Mouse (Mus musculus) liver, adult 2 months (tissue): ENCODE data around the gene Zfp182. TPM values are rescaled to one million over a fixed set of nuclear protein-coding genes. Genes with fewer than 3 reads are reported as not detected.
A peak's percentile ranks its signal among the peaks of the same experiment; 100 is the strongest.

Source experiments
- DNase-seq: peaks from one replicate; pipeline ENCODE4 v3.0.0-alpha.2; 2011; ENCODE audit warnings: low read depth, low spot score; ENCODE audit errors: extremely low read depth
- H3K27ac ChIP-seq: fragments of 200-500 bp; replicated peaks from 2 replicates; pipeline ENCODE4 v1.5.1; 2012; ENCODE audit warnings: low read depth, mild to moderate bottlenecking, control low read depth, inconsistent platforms, low read length; ENCODE audit not compliant: insufficient read depth
- H3K27me3 ChIP-seq: fragments of 200-500 bp; 2 replicates; pipeline ENCODE4 v1.6.1; 2012; ENCODE audit warnings: mild to moderate bottlenecking, moderate library complexity, low read length, inconsistent platforms; ENCODE audit not compliant: control insufficient read depth, insufficient read depth
- H3K36me3 ChIP-seq: fragments of 200-500 bp; 2 replicates; pipeline ENCODE4 v1.6.1; 2012; ENCODE audit warnings: low read length, inconsistent platforms; ENCODE audit not compliant: control insufficient read depth, insufficient read depth
- H3K4me1 ChIP-seq: fragments of 200-500 bp; 2 replicates; pipeline ENCODE4 v1.6.1; 2011; ENCODE audit warnings: low read length; ENCODE audit not compliant: control insufficient read depth, insufficient read depth
- H3K4me3 ChIP-seq: fragments of 200-500 bp; 2 replicates; pipeline ENCODE4 v1.5.1; 2011; ENCODE audit warnings: low read depth, mild to moderate bottlenecking, control low read depth, low read length, moderate library complexity; ENCODE audit not compliant: insufficient read depth
- H3K79me2 ChIP-seq: fragments of 200-500 bp; 2 replicates; pipeline ENCODE4 v1.6.1; 2012; ENCODE audit warnings: inconsistent platforms, mild to moderate bottlenecking, low read length, moderate library complexity; ENCODE audit not compliant: control insufficient read depth, insufficient read depth
- H3K9ac ChIP-seq: fragments of 200-500 bp; 2 replicates; pipeline ENCODE4 v1.6.1; 2012; ENCODE audit warnings: low read depth, mild to moderate bottlenecking, control low read depth, inconsistent platforms, low read length
- CTCF ChIP-seq: fragments of 200-500 bp; IDR thresholded peaks from 2 replicates; pipeline ENCODE4 v1.5.1; 2011; ENCODE audit warnings: low read depth, low read length, control low read depth
- POLR2A ChIP-seq: fragments of 200-500 bp; IDR thresholded peaks from 2 replicates; pipeline ENCODE4 v1.6.1; 2011; ENCODE audit warnings: low read length, control low read depth; ENCODE audit not compliant: insufficient read depth; ENCODE audit errors: extremely low read depth
- WGBS: fragments of 180-500 bp; shearing (Covaris S2); methylation state at CpG from one replicate; pipeline ENCODE4 v1.1.7; 2018; 5-methylcytosine and 5-hydroxymethylcytosine counted together
- polyA plus RNA-seq: library from polyadenylated mRNA; depleted of rRNA; stranded (reverse); fragments of >200 nt; gene quantifications from 2 replicates; pipeline ENCODE4 v1.2.3, GENCODE M21; 2012; rRNA removed
- total RNA-seq: library from RNA; depleted of rRNA; stranded (reverse); fragments of >200 nt; gene quantifications from 2 replicates; pipeline ENCODE4 v1.2.3, GENCODE M21; 2014; rRNA removed

The Zfp182 gene
- total RNA-seq (4.6 and 7.2 TPM in 2 replicates), polyA plus RNA-seq (0.25 and 0.32 TPM in 2 replicates)

- H3K4me3 ChIP-seq, result peak within 1 kb of the TSS; percentile 59
- 23% methylated on average over 25 of the region's 25 CpGs for WGBS
- H3K9ac ChIP-seq, result peak within 1 kb of the TSS; percentile 60
- no peak within 1 kb of the TSS for H3K27ac ChIP-seq
- peak; percentile 78 for DNase-seq
- no peak for TF ChIP-seq POLR2A
- H3K79me2 ChIP-seq, result no peaks in the 10 kb centered on the region
- H3K27me3 ChIP-seq, result no peaks in the 10 kb centered on the region
- H3K36me3 ChIP-seq, result no peaks in the 10 kb centered on the region
- no peaks in the 10 kb centered on the region for H3K4me1 ChIP-seq
These were observed at the start of gene Zfp182 for GRCm38 (mm10) chrX:21061866-21062543. Gene Zfp182, minus strand, starts transcription at chrX:21062316.

- peak overlapping the region; percentile 45; the same call in 1 of the 2 replicates for H3K4me3 ChIP-seq
These were observed 27.7 kb upstream of the Zfp182 start for GRCm38 (mm10) chrX:21089867-21090239.

GRCm38 (mm10) chrX:21088983-21089866 is 27.1 kb upstream of the Zfp182 start, which contains the start of gene Zfp300:
Gene Zfp300, minus strand, starts transcription at chrX:21089527.
- H3K4me3 ChIP-seq, result peak within 1 kb of the TSS; percentile 45

More at GRCm38 (mm10) chrX:21089867-21090239, 27.7 kb upstream of the Zfp182 start:
- no peak overlapping the region for H3K9ac ChIP-seq
- DNase-seq, result no peak
- no peaks in the 10 kb centered on the region for H3K36me3 ChIP-seq
- H3K27ac ChIP-seq, result no peak overlapping the region
- H3K27me3 ChIP-seq, result no peaks in the 10 kb centered on the region
- H3K79me2 ChIP-seq, result no peaks in the 10 kb centered on the region
- 46% methylated on average over 7 of the region's 7 CpGs for WGBS
- TF ChIP-seq POLR2A (no peak), CTCF (no peak)
- no peaks in the 10 kb centered on the region for H3K4me1 ChIP-seq

GRCm38 (mm10) chrX:21088645-21088982 is 26.5 kb upstream of the Zfp182 start:
- H3K9ac ChIP-seq, result no peak overlapping the region
- H3K4me1 ChIP-seq, result no peaks in the 10 kb centered on the region
- DNase-seq, result no peak
- H3K27ac ChIP-seq, result no peak overlapping the region
- TF ChIP-seq POLR2A (no peak), CTCF (no peak)
- H3K36me3 ChIP-seq, result no peaks in the 10 kb centered on the region
- peak overlapping the region; percentile 45 for H3K4me3 ChIP-seq
- 39% methylated on average over 6 of the region's 6 CpGs for WGBS
- no peaks in the 10 kb centered on the region for H3K79me2 ChIP-seq
- H3K27me3 ChIP-seq, result no peaks in the 10 kb centered on the region

More at GRCm38 (mm10) chrX:21088983-21089866, 27.1 kb upstream of the Zfp182 start, which contains the start of gene Zfp300:
- peak; percentile 68 for DNase-seq
- no peak within 1 kb of the TSS for H3K27ac ChIP-seq
- TF ChIP-seq CTCF (no peak), POLR2A (no peak)
- H3K4me1 ChIP-seq, result no peaks in the 10 kb centered on the region
- H3K27me3 ChIP-seq, result no peaks in the 10 kb centered on the region
- H3K79me2 ChIP-seq, result no peaks in the 10 kb centered on the region
- H3K9ac ChIP-seq, result peak within 1 kb of the TSS; percentile 10; the same call in 1 of the 2 replicates
- WGBS, result 2% methylated on average over 27 of the region's 27 CpGs
- H3K36me3 ChIP-seq, result no peaks in the 10 kb centered on the region

- Histone ChIP-seq H3K4me3 (no peak within 1 kb of the TSS), H3K36me3 (no peaks in the 10 kb centered on the region), H3K27me3 (no peaks in the 10 kb centered on the region), H3K27ac (no peak within 1 kb of the TSS), H3K79me2 (no peaks in the 10 kb centered on the region), H3K4me1 (no peaks in the 10 kb centered on the region), H3K9ac (no peak within 1 kb of the TSS)
- no peak for TF ChIP-seq CTCF
- TF ChIP-seq POLR2A, result no peak
- no peak for DNase-seq
These were observed 6.0 kb upstream of the Zfp182 start, which contains the start of gene Spaca5 for GRCm38 (mm10) chrX:21068106-21068505. Gene Spaca5, plus strand, starts transcription at chrX:21068406.

- Histone ChIP-seq H3K27ac (no peak overlapping the region), H3K4me1 (no peaks in the 10 kb centered on the region), H3K4me3 (no peak overlapping the region)
These were observed 401 bp upstream of the Zfp182 start for GRCm38 (mm10) chrX:21062544-21062890.

More at GRCm38 (mm10) chrX:21062544-21062890, 401 bp upstream of the Zfp182 start:
- WGBS, result 87% methylated on average over 3 of the region's 3 CpGs
- no peaks in the 10 kb centered on the region for H3K27me3 ChIP-seq
- DNase-seq, result no peak
- no peak overlapping the region for H3K9ac ChIP-seq
- H3K36me3 ChIP-seq, result no peaks in the 10 kb centered on the region
- no peak for TF ChIP-seq CTCF
- no peak for TF ChIP-seq POLR2A
- no peaks in the 10 kb centered on the region for H3K79me2 ChIP-seq
